Mouse (Mus musculus): Measurements from ENCODE around the gene Gjb4. TPM values are rescaled to one million over a fixed set of nuclear protein-coding genes. Genes with fewer than 3 reads are reported as not detected.

Gjb4 gene
- polyA plus RNA-seq, 1 experiment from 2014 or later: 0.39 TPM

GRCm38 (mm10) chr4:127362520-127362919, 8.6 kb upstream of the Gjb4 start:
- Histone ChIP-seq H3K36me3 (ENCODE audit: control insufficient read depth, insufficient read depth, low read length) (no peaks in the 10 kb centered on the region), H3K4me2 (replicated peaks; ENCODE audit: low read depth, low read length) (no peak overlapping the region), H3K9ac (ENCODE audit: low read depth, low read length) (no peak overlapping the region), H3K4me1 (replicated peaks; ENCODE audit: control insufficient read depth, insufficient read depth, low read length) (peaks cover 2% of the 10 kb centered on the region; the same call in 1 of the 2 replicates), H3K27me3 (ENCODE audit: control insufficient read depth, insufficient read depth, low read length) (peaks cover 2% of the 10 kb centered on the region; the same call in 1 of the 2 replicates), H3K4me3 (ENCODE audit: low read depth, low read length) (no peak overlapping the region), H3K9me3 (ENCODE audit: control insufficient read depth, low read length) (no peaks in the 10 kb centered on the region), H3K27ac (ENCODE audit: low read depth, low read length) (no peak overlapping the region)
- no peak for DNase-seq (ENCODE audit: low spot score)
- no peak for ATAC-seq (ENCODE audit: low FRiP score)
- WGBS: 92% methylated on average over 3 of the region's 3 CpGs

- DNase-seq (ENCODE audit: low spot score): no peak
- WGBS: 24% methylated on average over 5 of the region's 5 CpGs
- Histone ChIP-seq H3K4me1 (replicated peaks; ENCODE audit: control insufficient read depth, insufficient read depth, low read length) (0 out of 2 replicates have a peak, but pooled peaks cover 2% of the 10 kb centered on the region), H3K9ac (ENCODE audit: low read depth, low read length) (no peak within 1 kb of the TSS), H3K4me2 (replicated peaks; ENCODE audit: low read depth, low read length) (no peak within 1 kb of the TSS), H3K27ac (ENCODE audit: low read depth, low read length) (no peak within 1 kb of the TSS), H3K27me3 (ENCODE audit: control insufficient read depth, insufficient read depth, low read length) (peaks cover 2% of the 10 kb centered on the region; the same call in 1 of the 2 replicates), H3K4me3 (ENCODE audit: low read depth, low read length) (no peak within 1 kb of the TSS), H3K9me3 (ENCODE audit: control insufficient read depth, low read length) (no peaks in the 10 kb centered on the region), H3K36me3 (ENCODE audit: control insufficient read depth, insufficient read depth, low read length) (no peaks in the 10 kb centered on the region)
- ATAC-seq (ENCODE audit: low FRiP score): no peak
Measured at GRCm38 (mm10) chr4:127358018-127358417, 4.1 kb upstream of the Gjb4 start, which contains the start of gene Gjb5. Gene Gjb5 (minus strand): TSS chr4:127358181.

GRCm38 (mm10) chr4:127354506-127355485, 915 bp upstream of the Gjb4 start:
- DNase-seq (ENCODE audit: low spot score): no peak
- H3K27me3 ChIP-seq (ENCODE audit: control insufficient read depth, insufficient read depth, low read length): peaks cover 2% of the 10 kb centered on the region; the same call in 1 of the 2 replicates
- ATAC-seq (ENCODE audit: low FRiP score): no peak
- no peak overlapping the region for H3K27ac ChIP-seq (ENCODE audit: low read depth, low read length)
- no peak overlapping the region for H3K4me3 ChIP-seq (ENCODE audit: low read depth, low read length)
- no peaks in the 10 kb centered on the region for H3K9me3 ChIP-seq (ENCODE audit: control insufficient read depth, low read length)
- no peaks in the 10 kb centered on the region for H3K36me3 ChIP-seq (ENCODE audit: control insufficient read depth, insufficient read depth, low read length)
- WGBS: 81% methylated on average over 15 of the region's 15 CpGs
- H3K9ac ChIP-seq (ENCODE audit: low read depth, low read length): no peak overlapping the region
- 0 out of 2 replicates have a peak, but pooled peaks cover 2% of the 10 kb centered on the region for H3K4me1 ChIP-seq (replicated peaks; ENCODE audit: control insufficient read depth, insufficient read depth, low read length)
- H3K4me2 ChIP-seq (replicated peaks; ENCODE audit: low read depth, low read length): no peak overlapping the region

- Histone ChIP-seq H3K9me3 (ENCODE audit: control insufficient read depth, low read length) (no peaks in the 10 kb centered on the region), H3K4me3 (ENCODE audit: low read depth, low read length) (no peak overlapping the region), H3K9ac (ENCODE audit: low read depth, low read length) (no peak overlapping the region), H3K27me3 (ENCODE audit: control insufficient read depth, insufficient read depth, low read length) (no peaks in the 10 kb centered on the region), H3K4me2 (replicated peaks; ENCODE audit: low read depth, low read length) (no peak overlapping the region), H3K36me3 (ENCODE audit: control insufficient read depth, insufficient read depth, low read length) (no peaks in the 10 kb centered on the region), H3K27ac (ENCODE audit: low read depth, low read length) (no peak overlapping the region), H3K4me1 (replicated peaks; ENCODE audit: control insufficient read depth, insufficient read depth, low read length) (no peaks in the 10 kb centered on the region)
- 22% methylated on average over 1 of the region's 1 CpGs for WGBS
- no peak for DNase-seq (ENCODE audit: low spot score)
- no peak for ATAC-seq (ENCODE audit: low FRiP score)
Measured at GRCm38 (mm10) chr4:127352594-127352993, 1.3 kb downstream of the Gjb4 start.

- Histone ChIP-seq H3K9ac (ENCODE audit: low read depth, low read length) (no peak overlapping the region), H3K4me1 (replicated peaks; ENCODE audit: control insufficient read depth, insufficient read depth, low read length) (no peaks in the 10 kb centered on the region), H3K4me3 (ENCODE audit: low read depth, low read length) (no peak overlapping the region), H3K27ac (ENCODE audit: low read depth, low read length) (no peak overlapping the region), H3K36me3 (ENCODE audit: control insufficient read depth, insufficient read depth, low read length) (no peaks in the 10 kb centered on the region), H3K4me2 (replicated peaks; ENCODE audit: low read depth, low read length) (no peak overlapping the region), H3K27me3 (ENCODE audit: control insufficient read depth, insufficient read depth, low read length) (no peaks in the 10 kb centered on the region), H3K9me3 (ENCODE audit: control insufficient read depth, low read length) (no peaks in the 10 kb centered on the region)
- no peak for DNase-seq (ENCODE audit: low spot score)
- 73% methylated on average over 4 of the region's 4 CpGs for WGBS
- ATAC-seq (ENCODE audit: low FRiP score): no peak
Measured at GRCm38 (mm10) chr4:127349560-127350300, 4.2 kb downstream of the Gjb4 start.

- Histone ChIP-seq H3K36me3 (ENCODE audit: control insufficient read depth, insufficient read depth, low read length) (no peaks in the 10 kb centered on the region), H3K4me1 (replicated peaks; ENCODE audit: control insufficient read depth, insufficient read depth, low read length) (no peaks in the 10 kb centered on the region), H3K27ac (ENCODE audit: low read depth, low read length) (no peak overlapping the region), H3K9ac (ENCODE audit: low read depth, low read length) (no peak overlapping the region), H3K9me3 (ENCODE audit: control insufficient read depth, low read length) (no peaks in the 10 kb centered on the region), H3K27me3 (ENCODE audit: control insufficient read depth, insufficient read depth, low read length) (no peaks in the 10 kb centered on the region), H3K4me3 (ENCODE audit: low read depth, low read length) (no peak overlapping the region), H3K4me2 (replicated peaks; ENCODE audit: low read depth, low read length) (no peak overlapping the region)
- DNase-seq (ENCODE audit: low spot score) (no peak), ATAC-seq (ENCODE audit: low FRiP score) (no peak)
- WGBS: 79% methylated on average over 5 of the region's 5 CpGs
Measured at GRCm38 (mm10) chr4:127345000-127345399, 8.9 kb downstream of the Gjb4 start.

GRCm38 (mm10) chr4:127341372-127341771, 12.5 kb downstream of the Gjb4 start:
- ATAC-seq (ENCODE audit: low FRiP score): no peak
- 64% methylated on average over 6 of the region's 6 CpGs for WGBS
- no peaks in the 10 kb centered on the region for H3K9me3 ChIP-seq (ENCODE audit: control insufficient read depth, low read length)
- no peak for DNase-seq (ENCODE audit: low spot score)
- no peak overlapping the region for H3K9ac ChIP-seq (ENCODE audit: low read depth, low read length)
- H3K4me2 ChIP-seq (replicated peaks; ENCODE audit: low read depth, low read length): no peak overlapping the region
- H3K4me1 ChIP-seq (replicated peaks; ENCODE audit: control insufficient read depth, insufficient read depth, low read length): no peaks in the 10 kb centered on the region
- no peak overlapping the region for H3K4me3 ChIP-seq (ENCODE audit: low read depth, low read length)
- H3K27ac ChIP-seq (ENCODE audit: low read depth, low read length): no peak overlapping the region
- no peaks in the 10 kb centered on the region for H3K36me3 ChIP-seq (ENCODE audit: control insufficient read depth, insufficient read depth, low read length)
- H3K27me3 ChIP-seq (ENCODE audit: control insufficient read depth, insufficient read depth, low read length): no peaks in the 10 kb centered on the region

GRCm38 (mm10) chr4:127337668-127338067, 16.2 kb downstream of the Gjb4 start:
- ATAC-seq (ENCODE audit: low FRiP score) (no peak), DNase-seq (ENCODE audit: low spot score) (no peak)
- Histone ChIP-seq H3K4me2 (replicated peaks; ENCODE audit: low read depth, low read length) (no peak overlapping the region), H3K9me3 (ENCODE audit: control insufficient read depth, low read length) (no peaks in the 10 kb centered on the region), H3K36me3 (ENCODE audit: control insufficient read depth, insufficient read depth, low read length) (no peaks in the 10 kb centered on the region), H3K4me1 (replicated peaks; ENCODE audit: control insufficient read depth, insufficient read depth, low read length) (0 out of 2 replicates have a peak, but pooled peaks cover 2% of the 10 kb centered on the region), H3K27ac (ENCODE audit: low read depth, low read length) (no peak overlapping the region), H3K27me3 (ENCODE audit: control insufficient read depth, insufficient read depth, low read length) (0 out of 2 replicates have a peak, but pooled peaks cover 5% of the 10 kb centered on the region), H3K4me3 (ENCODE audit: low read depth, low read length) (no peak overlapping the region), H3K9ac (ENCODE audit: low read depth, low read length) (no peak overlapping the region)
- 89% methylated on average over 5 of the region's 5 CpGs for WGBS
